Mouse (Mus musculus) CH12.LX (cell line): ENCODE results near the gene Foxred2.

Experiments
- CTCF ChIP-seq, 2 experiments: IDR thresholded peaks in 1 of 2; conservative IDR thresholded peaks in 1 of 2; 2 replicates each; pipeline ENCODE4 v1.5.1; 2011 to 2012; ENCODE audit warnings: low read depth in 2 of 2, low read length in 2 of 2, improper control_type of control experiment in 1 of 2, inconsistent platforms in 1 of 2, mild to moderate bottlenecking in 1 of 2, moderate library complexity in 1 of 2
- EP300 ChIP-seq: IDR thresholded peaks from 2 replicates; pipeline ENCODE4 v1.6.1; 2011; ENCODE audit warnings: low read length, improper control_type of control experiment
- ETS1 ChIP-seq: conservative IDR thresholded peaks from 2 replicates; pipeline ENCODE4 v1.6.1; 2012; ENCODE audit warnings: low read depth, mild to moderate bottlenecking, inconsistent platforms, low read length, improper control_type of control experiment, moderate library complexity
- MAX ChIP-seq: IDR thresholded peaks from 2 replicates; pipeline ENCODE4 v1.6.1; 2011; ENCODE audit warnings: low read length, improper control_type of control experiment
- MAZ ChIP-seq: IDR thresholded peaks from 2 replicates; pipeline ENCODE4 v1.6.1; 2012; ENCODE audit warnings: low read depth, mild to moderate bottlenecking, inconsistent platforms, low read length, improper control_type of control experiment, moderate library complexity
- MXI1 ChIP-seq: IDR thresholded peaks from 2 replicates; pipeline ENCODE4 v1.6.1; 2011; ENCODE audit warnings: mild to moderate bottlenecking, low read depth, low read length, improper control_type of control experiment
- MYC ChIP-seq: IDR thresholded peaks from 2 replicates; pipeline ENCODE4 v1.6.1; 2011; ENCODE audit warnings: low read depth, mild to moderate bottlenecking, improper control_type of control experiment, low read length
- POLR2A ChIP-seq: IDR thresholded peaks from 2 replicates; pipeline ENCODE4 v1.6.1; 2011; ENCODE audit warnings: low read depth, mild to moderate bottlenecking, improper control_type of control experiment, low read length
- POLR2AphosphoS2 ChIP-seq: IDR thresholded peaks from 2 replicates; pipeline ENCODE4 v1.6.1; 2011; ENCODE audit warnings: low read depth, low read length, improper control_type of control experiment
- RCOR1 ChIP-seq: conservative IDR thresholded peaks from 2 replicates; pipeline ENCODE4 v1.6.1; 2012; ENCODE audit warnings: low read depth, mild to moderate bottlenecking, inconsistent platforms, low read length, improper control_type of control experiment
- ZC3H11A ChIP-seq: IDR thresholded peaks from 2 replicates; pipeline ENCODE4 v1.6.1; 2012; ENCODE audit warnings: low read depth, mild to moderate bottlenecking, inconsistent platforms, low read length, improper control_type of control experiment
- ZKSCAN1 ChIP-seq: IDR thresholded peaks from 2 replicates; pipeline ENCODE4 v1.6.1; 2012; ENCODE audit warnings: low read depth, inconsistent platforms, low read length, improper control_type of control experiment, borderline replicate concordance
- ZMIZ1 ChIP-seq: IDR thresholded peaks from 2 replicates; pipeline ENCODE4 v1.6.1; 2012; ENCODE audit warnings: low read depth, mild to moderate bottlenecking, inconsistent platforms, low read length, improper control_type of control experiment

- TF ChIP-seq MYC (no peak), MAX (no peak), POLR2AphosphoS2 (no peak), ZMIZ1 (no peak), POLR2A (no peak), RCOR1 (no peak), ZKSCAN1 (no peak), ETS1 (no peak), MAZ (no peak), CTCF (conservative IDR thresholded peaks at IDR 0.05 in 1 of 2, IDR thresholded peaks at IDR 0.05 in 1 of 2; ENCODE audit: low read depth in 2 of 2, low read length in 2 of 2) (no peak), ZC3H11A (no peak), EP300 (no peak), MXI1 (no peak)
These were observed 31.3 kb downstream of the Foxred2 start for GRCm38 (mm10) chr15:77925195-77925594.
